Mouse (Mus musculus): Measurements from ENCODE around the gene Cdh23. TPM values are rescaled to one million over a fixed set of nuclear protein-coding genes. Genes with fewer than 3 reads are reported as not detected.

Cdh23 gene
- polyA plus RNA-seq, 1 experiment, result 0.19 TPM

DNA sequence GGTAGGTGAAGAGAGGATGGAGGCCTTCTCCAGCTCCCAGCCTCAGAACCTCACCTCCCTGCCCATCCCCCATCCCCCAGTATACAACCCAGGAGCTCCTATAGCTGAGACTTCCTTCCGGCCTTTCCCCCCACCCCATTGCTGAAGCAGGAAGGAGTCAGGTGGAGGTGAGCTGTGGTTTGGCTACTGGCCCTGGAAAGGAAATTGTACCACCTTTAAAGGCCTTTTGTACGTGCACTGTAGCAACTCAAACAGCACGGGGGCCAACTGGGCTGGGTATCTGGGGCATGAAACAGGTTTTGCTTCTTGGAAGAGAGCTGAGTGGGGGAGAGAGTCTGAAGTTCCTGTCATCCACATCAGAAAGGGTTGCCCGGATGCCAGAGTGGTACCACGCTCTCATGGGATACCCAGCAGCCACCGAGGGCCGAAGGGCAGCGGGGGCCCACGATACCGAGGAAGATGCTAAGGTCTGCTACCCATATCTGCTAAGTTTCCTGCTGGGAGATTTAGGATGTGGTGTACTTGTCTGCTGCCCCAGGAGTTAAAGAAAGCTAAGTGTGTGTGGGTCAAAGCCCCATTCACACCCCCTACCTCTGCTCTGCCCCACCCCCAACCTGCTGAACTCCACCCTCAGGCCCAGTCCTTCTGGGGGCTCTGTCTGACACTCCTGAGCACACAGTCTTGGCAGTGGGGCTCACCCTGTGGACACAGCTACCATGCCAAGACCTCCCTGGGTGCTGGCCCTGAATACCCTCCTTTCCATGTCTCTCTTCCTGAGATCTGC lies 315.0 kb downstream of the Cdh23 start:
- Histone ChIP-seq H3K4me3 (ENCODE audit: insufficient read depth, poor library complexity, severe bottlenecking) (no peak overlapping the region), H3ac (ENCODE audit: control insufficient read depth, insufficient read length, low read depth) (no peak overlapping the region), H3K79me3 (ENCODE audit: low read depth) (no peaks in the 10 kb centered on the region), H3K36me3 (ENCODE audit: control insufficient read depth, insufficient read depth) (no peaks in the 10 kb centered on the region), H3K27me3 (ENCODE audit: control insufficient read depth, insufficient read depth, insufficient read length) (no peaks in the 10 kb centered on the region), H3K79me2 (ENCODE audit: control insufficient read depth, insufficient read depth) (no peaks in the 10 kb centered on the region)
- TF ChIP-seq USF1 (IDR thresholded peaks at IDR 0.05; ENCODE audit: low read depth) (no peak), CTCF (IDR thresholded peaks at IDR 0.05; ENCODE audit: control insufficient read depth, insufficient read depth, insufficient read length) (no peak), FOSL1 (IDR thresholded peaks at IDR 0.05; ENCODE audit: insufficient read depth, low read length, poor library complexity, severe bottlenecking) (no peak), CEBPB (IDR thresholded peaks at IDR 0.05; ENCODE audit: low read depth) (no peak), MYOG (IDR thresholded peaks at IDR 0.05; ENCODE audit: control insufficient read depth, extremely low read depth, insufficient read length) (no peak)

GRCm38 (mm10) chr10:60380229-60380628 lies 316.1 kb downstream of the Cdh23 start:
- Histone ChIP-seq H3K4me3 (ENCODE audit: insufficient read depth, poor library complexity, severe bottlenecking) (no peak overlapping the region), H3K79me3 (ENCODE audit: low read depth) (no peaks in the 10 kb centered on the region), H3K27me3 (ENCODE audit: control insufficient read depth, insufficient read depth, insufficient read length) (no peaks in the 10 kb centered on the region), H3K36me3 (ENCODE audit: control insufficient read depth, insufficient read depth) (no peaks in the 10 kb centered on the region), H3K79me2 (ENCODE audit: control insufficient read depth, insufficient read depth) (no peaks in the 10 kb centered on the region), H3ac (ENCODE audit: control insufficient read depth, insufficient read length, low read depth) (no peak overlapping the region)
- TF ChIP-seq FOSL1 (IDR thresholded peaks at IDR 0.05; ENCODE audit: insufficient read depth, low read length, poor library complexity, severe bottlenecking), result no peak
- TF ChIP-seq USF1 (IDR thresholded peaks at IDR 0.05; ENCODE audit: low read depth), result no peak
- TF ChIP-seq CTCF (IDR thresholded peaks at IDR 0.05; ENCODE audit: control insufficient read depth, insufficient read depth, insufficient read length), result no peak
- no peak for TF ChIP-seq CEBPB (IDR thresholded peaks at IDR 0.05; ENCODE audit: low read depth)
- TF ChIP-seq MAX (IDR thresholded peaks at IDR 0.05), result no peak
- no peak for TF ChIP-seq MYOD1 (IDR thresholded peaks at IDR 0.05; ENCODE audit: control insufficient read depth, insufficient read length, low read depth)
- no peak for TF ChIP-seq MYOG (IDR thresholded peaks at IDR 0.05; ENCODE audit: control insufficient read depth, extremely low read depth, insufficient read length)

DNA sequence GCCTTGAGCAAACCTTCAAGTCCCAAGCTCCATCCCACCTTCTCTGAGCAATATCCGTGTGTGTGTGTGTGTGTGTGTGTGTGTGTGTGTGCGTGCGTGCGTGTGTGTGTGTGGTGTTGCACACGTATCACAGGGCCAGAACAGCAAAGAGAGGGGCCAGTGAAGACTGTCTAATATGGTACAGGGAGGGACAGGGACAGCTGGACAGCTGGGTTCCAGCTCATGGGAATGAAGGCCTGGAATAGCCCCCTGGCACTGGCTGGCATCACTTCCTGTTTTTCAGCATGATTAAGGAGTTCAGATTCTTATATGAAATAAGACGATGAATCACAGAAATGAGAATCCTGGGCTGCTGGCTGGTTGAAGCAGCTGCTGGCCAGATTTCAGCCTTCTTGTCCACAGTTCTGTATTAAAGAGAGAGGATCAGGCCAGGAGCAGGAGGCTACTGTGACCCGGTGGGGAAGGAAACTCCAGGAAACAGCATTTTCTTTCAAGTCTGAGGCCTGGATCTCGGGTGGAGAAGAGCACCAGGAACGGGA lies 316.8 kb downstream of the Cdh23 start:
- Histone ChIP-seq H3K79me2 (ENCODE audit: control insufficient read depth, insufficient read depth) (no peaks in the 10 kb centered on the region), H3K79me3 (ENCODE audit: low read depth) (no peaks in the 10 kb centered on the region), H3K36me3 (ENCODE audit: control insufficient read depth, insufficient read depth) (no peaks in the 10 kb centered on the region), H3K4me3 (ENCODE audit: insufficient read depth, poor library complexity, severe bottlenecking) (no peak overlapping the region), H3K27me3 (ENCODE audit: control insufficient read depth, insufficient read depth, insufficient read length) (no peaks in the 10 kb centered on the region), H3ac (ENCODE audit: control insufficient read depth, insufficient read length, low read depth) (peak overlapping the region; percentile 15)
- TF ChIP-seq FOSL1 (IDR thresholded peaks at IDR 0.05; ENCODE audit: insufficient read depth, low read length, poor library complexity, severe bottlenecking) (no peak), MYOD1 (IDR thresholded peaks at IDR 0.05; ENCODE audit: control insufficient read depth, insufficient read length, low read depth) (peak; percentile 86)

GRCm38 (mm10) chr10:60376704-60377103 lies 319.6 kb downstream of the Cdh23 start:
- TF ChIP-seq USF1 (IDR thresholded peaks at IDR 0.05; ENCODE audit: low read depth) (no peak), MYOG (IDR thresholded peaks at IDR 0.05; ENCODE audit: control insufficient read depth, extremely low read depth, insufficient read length) (no peak), MAX (IDR thresholded peaks at IDR 0.05) (no peak), CTCF (IDR thresholded peaks at IDR 0.05; ENCODE audit: control insufficient read depth, insufficient read depth, insufficient read length) (no peak), FOSL1 (IDR thresholded peaks at IDR 0.05; ENCODE audit: insufficient read depth, low read length, poor library complexity, severe bottlenecking) (no peak), MYOD1 (IDR thresholded peaks at IDR 0.05; ENCODE audit: control insufficient read depth, insufficient read length, low read depth) (no peak), CEBPB (IDR thresholded peaks at IDR 0.05; ENCODE audit: low read depth) (no peak)
- H3K27me3 ChIP-seq (ENCODE audit: control insufficient read depth, insufficient read depth, insufficient read length), result no peaks in the 10 kb centered on the region
- H3K79me2 ChIP-seq (ENCODE audit: control insufficient read depth, insufficient read depth), result no peaks in the 10 kb centered on the region
- no peaks in the 10 kb centered on the region for H3K79me3 ChIP-seq (ENCODE audit: low read depth)
- no peak overlapping the region for H3K4me3 ChIP-seq (ENCODE audit: insufficient read depth, poor library complexity, severe bottlenecking)
- no peaks in the 10 kb centered on the region for H3K36me3 ChIP-seq (ENCODE audit: control insufficient read depth, insufficient read depth)
- H3ac ChIP-seq (ENCODE audit: control insufficient read depth, insufficient read length, low read depth), result no peak overlapping the region

DNA sequence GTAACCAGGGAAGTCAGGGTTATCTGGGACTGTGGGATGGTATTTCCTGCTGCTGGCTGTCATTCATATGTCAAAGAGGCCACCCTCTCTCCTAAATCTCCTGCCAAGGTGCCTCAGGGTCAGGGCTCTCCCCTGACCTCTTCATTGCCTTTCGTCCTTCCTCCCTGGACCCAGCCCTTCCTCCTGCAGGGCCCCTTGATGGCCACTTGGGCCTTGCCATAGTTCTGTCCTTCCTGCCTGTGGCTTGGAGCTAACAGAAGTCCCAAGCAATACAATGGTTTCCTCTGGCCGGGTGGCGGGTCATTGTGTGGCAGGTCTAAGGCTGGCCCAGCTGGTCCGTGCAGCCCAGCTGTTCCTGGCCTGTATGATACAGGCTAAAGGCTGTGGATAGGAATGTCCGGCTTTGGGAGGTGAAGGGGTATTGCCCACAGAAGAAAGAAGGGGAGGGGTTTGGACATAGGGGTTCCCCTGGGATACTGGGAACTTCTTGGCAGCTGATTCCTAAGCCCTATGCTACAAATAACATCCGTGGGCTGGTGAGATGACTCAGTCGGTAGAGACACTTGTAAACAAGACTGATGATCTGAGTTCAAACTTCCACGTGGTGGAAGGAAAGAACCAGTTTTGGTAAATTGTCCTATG lies 322.2 kb downstream of the Cdh23 start:
- H3K79me2 ChIP-seq (ENCODE audit: control insufficient read depth, insufficient read depth), result no peaks in the 10 kb centered on the region
- TF ChIP-seq MYOD1 (IDR thresholded peaks at IDR 0.05; ENCODE audit: control insufficient read depth, insufficient read length, low read depth), result peak; percentile 70
- TF ChIP-seq MAX (IDR thresholded peaks at IDR 0.05), result peak; percentile 68
- TF ChIP-seq MYOG (IDR thresholded peaks at IDR 0.05; ENCODE audit: control insufficient read depth, extremely low read depth, insufficient read length), result no peak
- H3K36me3 ChIP-seq (ENCODE audit: control insufficient read depth, insufficient read depth), result no peaks in the 10 kb centered on the region
- no peaks in the 10 kb centered on the region for H3K79me3 ChIP-seq (ENCODE audit: low read depth)
- no peaks in the 10 kb centered on the region for H3K27me3 ChIP-seq (ENCODE audit: control insufficient read depth, insufficient read depth, insufficient read length)
- no peak overlapping the region for H3K4me3 ChIP-seq (ENCODE audit: insufficient read depth, poor library complexity, severe bottlenecking)
- no peak overlapping the region for H3ac ChIP-seq (ENCODE audit: control insufficient read depth, insufficient read length, low read depth)

DNA sequence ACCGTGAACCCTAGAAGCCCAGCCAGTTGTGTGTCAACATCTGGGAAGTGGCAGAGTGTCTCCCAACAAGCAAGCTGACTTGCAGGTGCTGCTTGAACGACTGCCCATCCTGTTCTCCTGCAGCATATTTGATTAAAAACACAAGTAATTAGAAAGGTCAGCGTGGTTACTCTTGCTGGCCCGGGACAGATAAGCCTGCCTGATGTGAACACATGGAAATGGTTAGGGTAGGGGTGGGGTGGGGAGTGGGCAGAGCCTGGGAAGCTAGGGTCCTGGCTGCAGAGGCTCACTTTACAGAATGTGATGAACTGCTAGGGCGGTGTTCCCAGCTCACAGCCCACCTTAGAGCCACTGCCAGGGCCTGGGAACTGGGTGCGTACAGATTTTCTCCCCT lies 322.8 kb downstream of the Cdh23 start:
- Histone ChIP-seq H3K27me3 (ENCODE audit: control insufficient read depth, insufficient read depth, insufficient read length) (no peaks in the 10 kb centered on the region), H3K79me2 (ENCODE audit: control insufficient read depth, insufficient read depth) (no peaks in the 10 kb centered on the region), H3K79me3 (ENCODE audit: low read depth) (no peaks in the 10 kb centered on the region), H3ac (ENCODE audit: control insufficient read depth, insufficient read length, low read depth) (no peak overlapping the region), H3K36me3 (ENCODE audit: control insufficient read depth, insufficient read depth) (no peaks in the 10 kb centered on the region), H3K4me3 (ENCODE audit: insufficient read depth, poor library complexity, severe bottlenecking) (no peak overlapping the region)
- no peak for TF ChIP-seq MYOD1 (IDR thresholded peaks at IDR 0.05; ENCODE audit: control insufficient read depth, insufficient read length, low read depth)
- no peak for TF ChIP-seq MYOG (IDR thresholded peaks at IDR 0.05; ENCODE audit: control insufficient read depth, extremely low read depth, insufficient read length)
- TF ChIP-seq USF1 (IDR thresholded peaks at IDR 0.05; ENCODE audit: low read depth), result no peak

Measured in C2C12 (cell line).